Mouse (Mus musculus): ENCODE results near the gene Auh. TPM values are rescaled to one million over a fixed set of nuclear protein-coding genes. Genes with fewer than 3 reads are reported as not detected.

The Auh gene
- polyA plus RNA-seq (2012; rRNA removed) (34.0 and 38.9 TPM in 2 replicates), polyA plus RNA-seq (2014; fragmentation: Nextera tagmentation; extraction: Ambion mirVana) (33.5 and 33.8 TPM in 2 replicates)

DNA sequence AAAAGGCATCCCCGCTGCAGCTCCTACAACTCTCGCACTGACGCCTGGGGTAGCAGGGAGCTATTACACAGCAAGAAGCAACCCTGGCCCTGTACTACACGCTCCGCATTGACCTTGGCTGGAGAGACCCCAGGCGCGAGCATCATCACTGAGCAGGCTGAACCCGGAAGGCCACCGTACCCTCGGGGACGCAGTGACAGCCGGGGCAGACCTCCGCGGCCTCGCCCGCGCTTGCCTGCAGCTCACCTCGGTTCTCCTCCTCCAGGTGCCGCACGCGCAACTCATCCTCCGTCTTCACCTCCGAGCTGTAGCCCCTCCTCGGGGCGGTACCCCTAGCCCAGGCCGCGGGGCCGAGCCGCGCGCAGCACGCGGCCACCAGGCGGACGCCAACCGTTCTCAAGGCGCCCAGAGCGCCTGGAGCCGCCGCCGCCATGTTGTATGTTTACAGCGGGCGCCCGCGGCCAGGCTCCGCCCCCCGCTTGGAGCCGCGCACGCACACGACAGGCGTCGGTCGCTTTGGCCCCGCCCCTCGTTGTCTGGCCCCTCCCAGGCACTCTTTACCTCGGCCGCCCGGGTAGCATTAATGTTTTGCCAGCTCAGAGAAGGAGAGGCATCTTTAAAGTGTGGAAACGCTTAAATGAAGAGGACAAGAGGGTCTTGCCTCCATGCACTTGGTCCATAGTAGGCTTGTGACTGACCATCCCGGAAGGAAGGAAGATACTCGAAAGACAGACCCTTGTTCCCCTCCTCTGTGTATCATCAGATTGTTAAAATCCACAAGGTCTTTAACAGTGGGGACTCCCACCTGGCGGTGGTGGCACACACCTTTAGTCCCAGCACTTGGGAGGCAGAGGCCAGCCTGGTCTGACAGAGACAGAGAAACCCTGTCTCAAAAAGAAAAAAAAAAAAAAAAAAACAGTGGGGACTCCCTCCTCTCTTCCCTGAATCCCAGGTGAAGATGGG lies at the start of gene Auh:
Gene Auh, minus strand, starts transcription at position 473 of the 963 bp plus-strand sequence.
- DNase-seq (ENCODE audit: low spot score) (peak; percentile 92), ATAC-seq (ENCODE audit: low FRiP score, low read depth) (peak; percentile 98)
- H3K4me1 ChIP-seq (ENCODE audit: control insufficient read depth, insufficient read depth, low read length): peaks cover 9% of the 10 kb centered on the region
- H3K4me2 ChIP-seq (replicated peaks; ENCODE audit: low read depth, low read length, severe bottlenecking): peak within 1 kb of the TSS; percentile 57
- under 1% methylated on average over 58 of the region's 63 CpGs for WGBS
- H3K4me3 ChIP-seq (replicated peaks; ENCODE audit: low read length): peak within 1 kb of the TSS; percentile 85
- H3K9me3 ChIP-seq (ENCODE audit: control insufficient read depth, low read length): no peaks in the 10 kb centered on the region
- no peak for TF ChIP-seq POLR2A (IDR thresholded peaks at IDR 0.05; ENCODE audit: borderline replicate concordance, extremely low read depth, insufficient read depth, insufficient read length)
- peak within 1 kb of the TSS; percentile 67 for H3K27ac ChIP-seq (replicated peaks; ENCODE audit: low read depth, low read length)
- H3K9ac ChIP-seq (ENCODE audit: low read depth, low read length, severe bottlenecking): peak within 1 kb of the TSS; percentile 72
- H3K27me3 ChIP-seq (ENCODE audit: control insufficient read depth, insufficient read depth, low read length): no peaks in the 10 kb centered on the region
- H3K36me3 ChIP-seq (ENCODE audit: control insufficient read depth, insufficient read depth, low read length): no peaks in the 10 kb centered on the region

DNA sequence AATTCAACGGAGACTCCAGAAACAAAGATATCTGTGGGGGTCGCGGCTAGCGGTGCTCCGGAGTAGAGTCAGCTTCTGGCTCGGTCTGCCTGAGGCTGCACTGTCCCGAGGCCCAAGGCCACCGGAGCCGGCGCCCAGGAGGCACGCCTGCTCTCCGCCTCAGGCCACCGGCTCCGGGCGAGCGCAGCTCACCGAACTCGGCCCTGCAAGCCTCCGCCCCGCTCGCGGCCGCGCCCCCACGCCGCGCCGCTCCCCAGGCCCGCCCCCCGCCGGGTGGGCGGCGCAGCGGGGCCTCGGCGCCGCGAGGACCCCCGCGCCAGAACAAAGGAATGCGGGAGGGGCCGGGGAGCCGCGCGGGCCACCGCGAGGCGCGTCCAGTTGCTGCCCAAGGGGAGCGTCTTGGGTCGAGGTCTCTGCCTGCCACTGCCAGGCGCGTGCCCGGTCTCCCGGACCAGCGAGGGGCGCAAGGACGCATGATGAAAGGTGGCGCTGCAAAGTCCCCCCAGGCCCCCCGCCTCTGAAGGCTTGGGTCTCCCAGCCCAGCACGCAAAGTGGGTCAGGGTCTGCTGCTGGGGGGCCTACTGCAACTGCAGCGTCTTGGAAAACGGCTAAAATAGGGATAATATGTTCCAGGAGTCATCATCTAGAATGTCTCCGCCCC lies 49.0 kb upstream of the Auh start:
- ATAC-seq (ENCODE audit: low FRiP score, low read depth) (peak; percentile 13; the same call in 1 of the 2 replicates), DNase-seq (ENCODE audit: low spot score) (peak; percentile 6)
- H3K36me3 ChIP-seq (ENCODE audit: control insufficient read depth, insufficient read depth, low read length): no peaks in the 10 kb centered on the region
- peaks cover 7% of the 10 kb centered on the region; the same call in 1 of the 2 replicates for H3K27me3 ChIP-seq (ENCODE audit: control insufficient read depth, insufficient read depth, low read length)
- H3K4me1 ChIP-seq (ENCODE audit: control insufficient read depth, insufficient read depth, low read length): peaks cover 30% of the 10 kb centered on the region
- no peaks in the 10 kb centered on the region for H3K9me3 ChIP-seq (ENCODE audit: control insufficient read depth, low read length)
- peak overlapping the region; percentile 99 for H3K4me2 ChIP-seq (replicated peaks; ENCODE audit: low read depth, low read length, severe bottlenecking)
- WGBS: under 1% methylated on average over 44 of the region's 64 CpGs
- peak overlapping the region; percentile 92 for H3K4me3 ChIP-seq (replicated peaks; ENCODE audit: low read length)
- peak overlapping the region; percentile 79 for H3K27ac ChIP-seq (replicated peaks; ENCODE audit: low read depth, low read length)
- no peak for TF ChIP-seq POLR2A (IDR thresholded peaks at IDR 0.05; ENCODE audit: borderline replicate concordance, extremely low read depth, insufficient read depth, insufficient read length)
- peak overlapping the region; percentile 75 for H3K9ac ChIP-seq (ENCODE audit: low read depth, low read length, severe bottlenecking)

DNA sequence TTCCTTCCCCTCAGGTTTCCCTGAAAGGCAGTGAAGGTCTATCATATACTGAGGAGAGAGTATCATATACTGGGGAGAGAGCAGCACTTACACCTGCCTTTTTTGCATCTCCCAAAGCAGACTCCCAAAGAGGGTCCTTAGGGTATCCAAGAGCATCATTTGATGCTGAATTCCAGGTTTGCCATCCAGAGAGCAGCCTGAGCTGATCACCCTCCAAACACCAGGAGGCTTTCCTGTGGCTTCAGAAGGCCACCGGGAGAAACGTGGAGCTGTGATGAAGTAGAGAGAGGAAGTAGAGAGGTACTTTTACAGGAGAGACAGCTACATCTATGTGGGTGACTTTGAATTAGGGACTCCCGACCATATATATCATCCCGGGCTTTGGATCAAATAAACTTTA lies 48.3 kb upstream of the Auh start:
- Histone ChIP-seq H3K27ac (replicated peaks; ENCODE audit: low read depth, low read length) (no peak overlapping the region), H3K9me3 (ENCODE audit: control insufficient read depth, low read length) (no peaks in the 10 kb centered on the region), H3K4me1 (ENCODE audit: control insufficient read depth, insufficient read depth, low read length) (peaks cover 30% of the 10 kb centered on the region), H3K9ac (ENCODE audit: low read depth, low read length, severe bottlenecking) (peak overlapping the region; percentile 75), H3K4me2 (replicated peaks; ENCODE audit: low read depth, low read length, severe bottlenecking) (peak overlapping the region; percentile 99), H3K27me3 (ENCODE audit: control insufficient read depth, insufficient read depth, low read length) (peaks cover 7% of the 10 kb centered on the region; the same call in 1 of the 2 replicates), H3K4me3 (replicated peaks; ENCODE audit: low read length) (peak overlapping the region; percentile 92), H3K36me3 (ENCODE audit: control insufficient read depth, insufficient read depth, low read length) (no peaks in the 10 kb centered on the region)
- no peak for DNase-seq (ENCODE audit: low spot score)
- 20% methylated on average over 4 of the region's 4 CpGs for WGBS
- no peak for ATAC-seq (ENCODE audit: low FRiP score, low read depth)
- no peak for TF ChIP-seq POLR2A (IDR thresholded peaks at IDR 0.05; ENCODE audit: borderline replicate concordance, extremely low read depth, insufficient read depth, insufficient read length)

DNA sequence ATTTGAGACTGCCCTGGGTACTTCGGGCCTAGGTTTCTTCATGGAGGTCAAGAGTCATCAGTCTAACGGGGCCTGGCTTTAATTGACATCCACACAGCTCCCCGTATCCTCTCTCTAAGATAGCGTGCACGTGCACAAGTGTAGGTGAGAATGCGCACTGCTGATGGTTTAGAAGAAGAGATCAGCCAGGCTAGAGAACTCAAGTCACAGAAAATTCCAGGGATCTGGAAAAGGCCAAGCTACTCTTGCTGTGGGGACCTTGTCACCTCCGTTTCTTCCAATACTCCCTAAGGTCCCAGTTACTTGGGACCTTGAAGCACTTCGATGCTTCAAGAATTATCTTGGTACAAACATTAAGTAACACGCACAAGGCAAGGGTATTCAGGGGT lies 47.7 kb upstream of the Auh start:
- H3K36me3 ChIP-seq (ENCODE audit: control insufficient read depth, insufficient read depth, low read length): no peaks in the 10 kb centered on the region
- peaks cover 7% of the 10 kb centered on the region; the same call in 1 of the 2 replicates for H3K27me3 ChIP-seq (ENCODE audit: control insufficient read depth, insufficient read depth, low read length)
- TF ChIP-seq POLR2A (IDR thresholded peaks at IDR 0.05; ENCODE audit: borderline replicate concordance, extremely low read depth, insufficient read depth, insufficient read length): no peak
- H3K9ac ChIP-seq (ENCODE audit: low read depth, low read length, severe bottlenecking): no peak overlapping the region
- no peaks in the 10 kb centered on the region for H3K9me3 ChIP-seq (ENCODE audit: control insufficient read depth, low read length)
- 0 out of 2 replicates have a peak overlapping the region, but pooled peaks have one; percentile 22 for H3K4me2 ChIP-seq (replicated peaks; ENCODE audit: low read depth, low read length, severe bottlenecking)
- H3K4me1 ChIP-seq (ENCODE audit: control insufficient read depth, insufficient read depth, low read length): peaks cover 28% of the 10 kb centered on the region
- DNase-seq (ENCODE audit: low spot score): no peak
- ATAC-seq (ENCODE audit: low FRiP score, low read depth): no peak
- no peak overlapping the region for H3K27ac ChIP-seq (replicated peaks; ENCODE audit: low read depth, low read length)
- H3K4me3 ChIP-seq (replicated peaks; ENCODE audit: low read length): no peak overlapping the region
- whole genome bisulfite sequencing: 49% methylated on average over 9 of the region's 9 CpGs
